Mouse (Mus musculus) embryo, embryonic 10 days (tissue): Measurements from ENCODE around the gene Rab34.

ENCODE experiments used
- DNase-seq: peaks from one replicate; pipeline ENCODE4 v3.0.0-alpha.2; 2015; ENCODE audit warnings: low spot score

The Rab34 gene

GRCm38 (mm10) chr11:78215709-78216317 lies 27.6 kb downstream of the Rab34 start:
- DNase-seq, result no peak

GRCm38 (mm10) chr11:78223586-78223985 lies 35.4 kb downstream of the Rab34 start:
- no peak for DNase-seq

DNA sequence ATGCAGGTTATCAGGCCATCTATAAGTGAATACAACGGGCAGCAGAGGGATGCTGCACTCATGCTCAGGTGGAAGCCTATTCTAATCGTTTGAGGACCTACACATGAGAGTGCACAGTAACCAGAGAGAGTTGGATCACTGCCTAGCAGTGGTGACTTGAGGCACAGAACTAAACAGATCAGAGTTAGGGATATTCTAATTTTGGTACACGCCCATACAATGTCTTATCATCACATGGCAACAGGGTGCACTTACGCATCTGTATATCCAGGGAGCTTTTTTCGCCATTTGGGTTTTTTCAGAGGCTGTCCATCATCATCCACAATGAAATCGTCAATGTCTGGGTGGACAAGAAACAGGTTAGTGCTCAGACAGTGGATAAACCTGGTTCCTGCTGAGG lies 43.3 kb downstream of the Rab34 start:
- no peak for DNase-seq

GRCm38 (mm10) chr11:78240193-78240857 lies 52.1 kb downstream of the Rab34 start:
- DNase-seq, result no peak
